Mouse (Mus musculus) neural tube, embryonic 14.5 days (tissue): ENCODE measurements around the gene Gm10638. TPM values are rescaled to one million over a fixed set of nuclear protein-coding genes. Genes with fewer than 3 reads are reported as not detected.

ENCODE experiments used
- ATAC-seq: fragments of 200-750 bp; cut with Nextera tagmentation; 2 replicates; pipeline ENCODE4 v1.8.0; 2017; ENCODE audit warnings: low read depth, mild to moderate bottlenecking, moderate TSS enrichment, moderate library complexity
- H3K27ac ChIP-seq: fragments of 300-500 bp; sonication (generic); 2 replicates; pipeline ENCODE4 v1.5.1; 2014; ENCODE audit warnings: low read depth, mild to moderate bottlenecking, control low read depth, low read length, moderate library complexity, mixed read lengths
- H3K27me3 ChIP-seq: fragments of 300-500 bp; sonication (generic); 2 replicates; pipeline ENCODE4 v1.6.1; 2014; ENCODE audit warnings: low read length; ENCODE audit not compliant: control insufficient read depth, insufficient read depth
- H3K36me3 ChIP-seq: fragments of 300-500 bp; sonication (generic); 2 replicates; pipeline ENCODE4 v1.6.1; 2014; ENCODE audit warnings: low read length, mixed read lengths; ENCODE audit not compliant: control insufficient read depth, insufficient read depth
- H3K4me1 ChIP-seq: fragments of 300-500 bp; sonication (generic); 2 replicates; pipeline ENCODE4 v1.6.1; 2014; ENCODE audit warnings: low read length; ENCODE audit not compliant: control insufficient read depth, insufficient read depth
- H3K4me2 ChIP-seq: fragments of 300-500 bp; sonication (generic); 2 replicates; pipeline ENCODE4 v1.6.1; 2014; ENCODE audit warnings: mild to moderate bottlenecking, low read depth, low read length, control low read depth
- H3K4me3 ChIP-seq: fragments of 300-500 bp; sonication (generic); 2 replicates; pipeline ENCODE4 v1.5.1; 2014; ENCODE audit warnings: low read depth, low read length, control low read depth, mixed read lengths
- H3K9ac ChIP-seq: fragments of 300-500 bp; sonication (generic); replicated peaks from 2 replicates; pipeline ENCODE4 v1.6.1; 2014; ENCODE audit warnings: low read depth, mild to moderate bottlenecking, control low read depth, low read length, mixed read lengths
- H3K9me3 ChIP-seq: fragments of 300-500 bp; sonication (generic); 2 replicates; pipeline ENCODE4 v1.6.1; 2016; ENCODE audit warnings: low read length; ENCODE audit not compliant: control insufficient read depth
- WGBS: fragments of 180-500 bp; shearing (Covaris S2); extraction: QIAGEN DNeasy Blood & Tissue Kit; methylation state at CpG from one replicate; pipeline ENCODE4 v1.1.7; 2014; 5-methylcytosine and 5-hydroxymethylcytosine counted together
- polyA plus RNA-seq: library from polyadenylated mRNA; unstranded; fragments of >200 nt; fragmentation: Nextera tagmentation; extraction: Ambion mirVana; gene quantifications from 2 replicates; pipeline ENCODE4 v1.2.1, GENCODE M21; 2014

Gm10638 gene
- polyA plus RNA-seq, 1 experiment from 2014 or later: 6.3 TPM

GRCm38 (mm10) chr8:86765669-86766068 is 20.2 kb downstream of the Gm10638 start:
- H3K27ac ChIP-seq: no peak overlapping the region
- WGBS: 91% methylated on average over 8 of the region's 8 CpGs
- no peak overlapping the region for H3K4me3 ChIP-seq
- H3K4me2 ChIP-seq: no peak overlapping the region
- ATAC-seq: no peak
- no peak overlapping the region for H3K9ac ChIP-seq
- no peaks in the 10 kb centered on the region for H3K4me1 ChIP-seq
- no peaks in the 10 kb centered on the region for H3K36me3 ChIP-seq
- no peaks in the 10 kb centered on the region for H3K9me3 ChIP-seq
- no peaks in the 10 kb centered on the region for H3K27me3 ChIP-seq

DNA sequence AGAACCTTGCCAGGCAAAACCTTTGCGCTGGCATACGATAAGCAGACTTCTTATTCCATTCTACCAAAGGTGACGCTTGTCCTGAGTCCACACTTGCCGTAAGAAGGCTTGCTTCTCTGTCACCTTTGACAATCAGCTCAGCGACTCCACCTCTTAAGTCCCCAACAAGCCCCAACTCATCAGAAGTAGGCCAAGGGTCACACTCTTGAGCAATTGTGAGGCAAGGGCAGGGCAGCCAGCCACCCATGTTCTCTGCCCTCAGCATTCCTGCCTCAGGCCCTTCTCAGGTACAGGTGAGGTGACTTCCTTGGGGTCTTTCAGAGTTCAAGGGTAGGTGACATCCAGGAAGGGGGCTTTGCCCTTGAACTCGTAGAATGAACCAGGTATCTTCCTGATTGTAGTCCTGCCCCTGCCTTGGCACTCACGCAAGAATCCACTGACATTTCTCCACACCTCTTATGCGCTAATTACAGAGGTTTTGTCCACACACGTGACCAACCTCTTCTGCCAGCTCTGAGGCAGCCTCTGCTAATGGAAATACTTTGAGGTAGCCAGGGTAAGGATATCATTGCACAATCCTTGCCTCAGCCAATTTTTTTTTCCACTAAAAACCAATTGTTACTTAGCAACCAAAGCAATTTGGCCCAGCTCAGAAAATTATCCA is 21.2 kb downstream of the Gm10638 start:
- 87% methylated on average over 9 of the region's 9 CpGs for WGBS
- ATAC-seq: no peak

DNA sequence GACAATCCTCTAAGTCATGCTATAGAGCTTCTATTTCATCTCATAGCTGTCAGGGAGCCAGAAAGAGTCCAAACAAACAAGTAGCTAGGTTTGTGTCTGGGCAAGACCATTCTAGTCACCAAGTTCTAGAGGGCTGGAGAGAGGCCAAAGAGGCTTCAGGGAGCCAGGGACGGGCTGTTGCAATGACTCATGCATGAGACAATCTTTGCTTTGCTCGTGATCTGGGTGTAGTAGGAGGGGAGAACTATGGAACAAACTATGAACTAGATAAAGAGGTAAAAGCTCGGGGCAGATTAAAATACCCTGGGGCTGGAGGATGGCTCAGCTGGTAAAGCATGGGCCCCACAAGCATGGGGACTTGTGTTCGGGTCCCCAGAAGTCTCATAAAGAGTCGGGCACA is 23.0 kb downstream of the Gm10638 start:
- Histone ChIP-seq H3K9me3 (no peaks in the 10 kb centered on the region), H3K27me3 (no peaks in the 10 kb centered on the region), H3K9ac (no peak overlapping the region), H3K27ac (no peak overlapping the region), H3K4me1 (no peaks in the 10 kb centered on the region), H3K4me2 (no peak overlapping the region), H3K4me3 (no peak overlapping the region), H3K36me3 (no peaks in the 10 kb centered on the region)
- WGBS: 80% methylated on average over 5 of the region's 5 CpGs
- ATAC-seq: no peak

More for the DNA sequence above, 21.2 kb downstream of the Gm10638 start:
- Histone ChIP-seq H3K9ac (no peak overlapping the region), H3K9me3 (no peaks in the 10 kb centered on the region), H3K27me3 (no peaks in the 10 kb centered on the region), H3K4me1 (no peaks in the 10 kb centered on the region), H3K27ac (no peak overlapping the region), H3K4me3 (no peak overlapping the region), H3K4me2 (no peak overlapping the region), H3K36me3 (no peaks in the 10 kb centered on the region)

DNA sequence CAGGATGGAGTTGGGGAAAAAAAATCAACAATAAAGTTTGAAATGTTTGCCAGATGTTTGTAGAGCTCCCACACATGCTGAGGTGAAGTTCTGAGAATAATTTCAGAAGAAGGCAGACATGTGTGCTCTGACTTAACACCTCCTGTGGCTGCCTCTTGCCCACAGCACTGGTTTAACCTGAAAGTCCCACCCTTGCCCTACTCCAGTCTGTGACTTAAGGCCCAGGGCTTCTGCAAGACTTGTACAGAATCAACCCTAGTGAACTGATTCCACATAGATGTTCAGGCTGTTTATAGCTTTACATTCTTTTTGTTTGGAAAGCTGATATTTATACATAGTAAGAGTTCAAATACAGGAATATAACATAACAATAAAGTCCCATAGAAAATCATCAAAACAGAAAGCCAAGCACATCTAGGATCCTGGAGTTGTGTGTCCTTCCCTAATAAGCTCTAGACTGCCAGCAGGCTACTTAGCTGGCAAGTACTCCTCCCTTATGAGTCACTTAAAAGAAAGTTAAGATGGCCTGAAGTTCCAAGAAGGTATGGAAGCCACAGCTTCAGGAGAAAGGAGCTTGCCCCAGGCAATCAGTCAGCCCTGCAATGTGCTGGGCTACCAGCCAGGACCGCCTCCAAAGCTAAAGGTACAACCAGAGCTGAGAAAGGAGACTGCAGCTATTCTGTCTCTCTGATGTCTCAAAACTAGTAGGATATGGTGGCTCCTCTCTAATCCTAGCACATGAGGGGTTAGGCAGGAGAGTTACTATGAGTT is 24.6 kb downstream of the Gm10638 start:
- ATAC-seq: no peak
- 87% methylated on average over 1 of the region's 1 CpGs for WGBS
- H3K4me2 ChIP-seq: no peak overlapping the region

GRCm38 (mm10) chr8:86779207-86779606 is 33.7 kb downstream of the Gm10638 start:
- H3K27ac ChIP-seq: no peak overlapping the region
- ATAC-seq: no peak
- H3K9ac ChIP-seq: no peak overlapping the region
- no peak overlapping the region for H3K4me2 ChIP-seq
- WGBS: 72% methylated on average over 8 of the region's 8 CpGs
- no peaks in the 10 kb centered on the region for H3K36me3 ChIP-seq
- H3K4me3 ChIP-seq: no peak overlapping the region
- H3K4me1 ChIP-seq: no peaks in the 10 kb centered on the region
- H3K9me3 ChIP-seq: no peaks in the 10 kb centered on the region
- H3K27me3 ChIP-seq: no peaks in the 10 kb centered on the region

More for the DNA sequence above, 24.6 kb downstream of the Gm10638 start:
- Histone ChIP-seq H3K9me3 (no peaks in the 10 kb centered on the region), H3K9ac (no peak overlapping the region), H3K27ac (no peak overlapping the region), H3K36me3 (no peaks in the 10 kb centered on the region), H3K4me3 (no peak overlapping the region), H3K4me1 (no peaks in the 10 kb centered on the region), H3K27me3 (no peaks in the 10 kb centered on the region)

DNA sequence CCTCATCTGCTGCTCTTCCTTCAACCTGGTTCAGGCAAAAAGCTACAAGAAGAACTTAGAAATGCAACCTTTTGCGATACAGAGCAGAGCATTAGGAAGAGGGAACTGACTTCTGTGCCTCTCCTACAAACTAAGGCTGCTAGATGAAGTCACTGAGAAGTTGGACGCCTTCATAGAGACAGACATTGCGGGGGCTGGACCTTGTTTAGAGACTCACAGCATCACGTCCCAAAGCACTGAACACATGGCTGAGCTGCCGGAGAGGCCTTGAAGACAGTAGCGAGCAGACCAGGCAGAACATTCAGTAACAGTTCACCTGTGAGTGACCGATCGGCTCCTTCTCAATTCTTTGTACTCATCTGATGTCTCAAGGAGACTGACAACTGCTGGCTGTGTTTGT is 35.6 kb downstream of the Gm10638 start:
- 95% methylated on average over 8 of the region's 8 CpGs for WGBS
- Histone ChIP-seq H3K27ac (no peak overlapping the region), H3K9ac (no peak overlapping the region), H3K4me2 (no peak overlapping the region), H3K36me3 (no peaks in the 10 kb centered on the region), H3K9me3 (no peaks in the 10 kb centered on the region), H3K4me1 (no peaks in the 10 kb centered on the region), H3K27me3 (no peaks in the 10 kb centered on the region), H3K4me3 (no peak overlapping the region)
- ATAC-seq: no peak

DNA sequence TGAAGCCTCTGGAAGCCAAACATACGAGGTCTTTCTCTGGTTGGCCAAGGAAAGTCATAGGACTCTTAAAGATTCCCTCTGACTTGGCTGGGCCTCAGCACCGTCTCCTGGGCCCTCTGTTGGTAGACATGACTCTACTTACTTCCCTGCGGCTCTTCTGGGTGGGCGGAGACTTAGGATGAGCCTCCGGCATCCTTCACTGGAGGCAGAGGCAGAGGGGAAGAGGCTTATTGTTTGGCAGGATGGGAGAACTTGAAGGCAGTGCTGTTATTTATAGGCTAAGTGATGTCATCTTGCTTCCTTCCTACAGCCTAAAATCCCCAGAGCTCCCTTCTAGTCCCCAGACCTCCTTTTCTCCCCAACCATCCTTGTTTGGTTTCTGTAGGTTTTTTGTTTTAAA is 41.0 kb downstream of the Gm10638 start:
- no peak overlapping the region for H3K27ac ChIP-seq
- WGBS: 48% methylated on average over 5 of the region's 5 CpGs
- no peaks in the 10 kb centered on the region for H3K36me3 ChIP-seq
- no peaks in the 10 kb centered on the region for H3K4me1 ChIP-seq
- no peaks in the 10 kb centered on the region for H3K27me3 ChIP-seq
- H3K4me3 ChIP-seq: no peak overlapping the region
- H3K9me3 ChIP-seq: no peaks in the 10 kb centered on the region
- H3K9ac ChIP-seq: no peak overlapping the region
- no peak overlapping the region for H3K4me2 ChIP-seq
- no peak for ATAC-seq

GRCm38 (mm10) chr8:86787891-86788420 is 42.5 kb downstream of the Gm10638 start:
- WGBS: 67% methylated on average over 12 of the region's 12 CpGs
- ATAC-seq: no peak
- H3K9me3 ChIP-seq: no peaks in the 10 kb centered on the region
- H3K4me3 ChIP-seq: no peak overlapping the region
- no peaks in the 10 kb centered on the region for H3K36me3 ChIP-seq
- no peak overlapping the region for H3K9ac ChIP-seq
- H3K4me1 ChIP-seq: no peaks in the 10 kb centered on the region
- no peak overlapping the region for H3K4me2 ChIP-seq
- H3K27me3 ChIP-seq: no peaks in the 10 kb centered on the region
- H3K27ac ChIP-seq: no peak overlapping the region

GRCm38 (mm10) chr8:86789576-86789975 is 44.1 kb downstream of the Gm10638 start:
- Histone ChIP-seq H3K36me3 (no peaks in the 10 kb centered on the region), H3K9ac (no peak overlapping the region), H3K4me1 (no peaks in the 10 kb centered on the region), H3K27ac (no peak overlapping the region), H3K9me3 (no peaks in the 10 kb centered on the region), H3K27me3 (no peaks in the 10 kb centered on the region), H3K4me3 (no peak overlapping the region), H3K4me2 (no peak overlapping the region)
- no peak for ATAC-seq
- WGBS: 78% methylated on average over 1 of the region's 1 CpGs
